In genomic region chr11:20455085-20455864, GRCm38 (mm10) we compare ENCODE assay signal across 8 mouse cellular contexts.
DNase-seq lines count a peak whose midpoint lies in the region; ATAC-seq lines count a peak whose summit lies in the region.

No protein-coding gene starts in this region.

- under 1% methylated on average over 35 of the region's 35 CpGs for WGBS in hindbrain, embryonic 10.5 days

- H3K36me3 ChIP-seq in hindbrain, embryonic 10.5 days: no peaks in the 10 kb centered on the region

- H3K4me1 ChIP-seq in hindbrain, embryonic 10.5 days (replicated peaks): peaks cover 14% of the 10 kb centered on the region; the same call in 1 of the 2 replicates

- peaks cover 17% of the 10 kb centered on the region for H3K27me3 ChIP-seq in hindbrain, embryonic 10.5 days (ENCODE audit: insufficient read depth, poor library complexity, severe bottlenecking)

- peak overlapping the region; percentile 68 for H3K4me3 ChIP-seq in hindbrain, embryonic 10.5 days

- H3K9me3 ChIP-seq in hindbrain, embryonic 10.5 days: no peaks in the 10 kb centered on the region; the same call in 1 of the 2 replicates

- peak; percentile 86 for DNase-seq in Muller cell, postnatal 12 days (ENCODE audit: inconsistent ontology term)
- peak; percentile 88 for DNase-seq in cerebellum, adult 9-10 months
- DNase-seq in hindbrain, embryonic 10.5 days (ENCODE audit: low spot score): peak; percentile 94
- peak; percentile 79 to 84 for DNase-seq in layer of hippocampus, postnatal 14 days (ENCODE audit: low spot score in 2 of 2)
- peak; percentile 89 for DNase-seq in lung, postnatal 14 days
- DNase-seq in retina, adult 2 months (ENCODE audit: low read depth, low spot score): peak; percentile 63
- peak; percentile 87 for DNase-seq in thymus, postnatal 25 days

- H3K27ac ChIP-seq in hindbrain, embryonic 10.5 days: peak overlapping the region; percentile 70

- peak; percentile 82 for ATAC-seq in frontal cortex, adult (ENCODE audit: low TSS enrichment)

Comparison
In these comparisons a context has a peak if more than half of its experiments do, and no peak if none do; other contexts are left out.
1. Peak in every context shown above with its lines: DNase-seq, ATAC-seq, H3K4me3 ChIP-seq and H3K27ac ChIP-seq.